Mouse (Mus musculus) left cerebral cortex, postnatal 4 days (tissue): ENCODE measurements around the gene Olfr1491. TPM values are rescaled to one million over a fixed set of nuclear protein-coding genes. Genes with fewer than 3 reads are reported as not detected.

ENCODE experiments used
- DNase-seq: peaks from one replicate; pipeline ENCODE4 v3.0.0-alpha.2; 2022
- intact Hi-C: fragments of 180-260 bp; cut with DNase I; formaldehyde crosslinking; loops from one replicate; pipeline ENCODE4 v1.15.1; 2025
- total RNA-seq, 2 experiments: library from RNA; stranded (reverse); gene quantifications; 2 replicates each; pipeline ENCODE4 v1.2.3; 2021

Gene Olfr1491
- not detected for total RNA-seq

DNA sequence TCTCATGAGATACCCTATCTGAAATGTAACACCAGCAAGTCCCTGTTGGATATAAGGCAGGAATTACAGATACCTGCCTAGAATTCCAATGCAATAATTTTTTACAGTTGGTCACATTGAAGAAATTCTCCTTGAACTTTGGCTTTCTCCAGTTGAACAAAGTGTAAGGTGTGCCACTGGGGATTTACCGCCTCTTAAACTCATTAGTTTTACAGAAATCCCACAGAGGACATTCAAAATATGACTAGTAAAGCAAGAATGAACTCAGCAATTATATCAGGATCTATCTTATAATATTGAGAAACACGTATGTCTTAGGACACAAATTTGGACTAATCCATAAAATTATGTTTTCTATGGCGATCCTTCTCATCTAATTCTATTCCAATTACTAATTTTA is at the start of gene Olfr1491:
Gene Olfr1491, plus strand, starts transcription at position 301 of the 400 bp plus-strand sequence.
- no peak for DNase-seq
- intact Hi-C loops: no loop called here

DNA sequence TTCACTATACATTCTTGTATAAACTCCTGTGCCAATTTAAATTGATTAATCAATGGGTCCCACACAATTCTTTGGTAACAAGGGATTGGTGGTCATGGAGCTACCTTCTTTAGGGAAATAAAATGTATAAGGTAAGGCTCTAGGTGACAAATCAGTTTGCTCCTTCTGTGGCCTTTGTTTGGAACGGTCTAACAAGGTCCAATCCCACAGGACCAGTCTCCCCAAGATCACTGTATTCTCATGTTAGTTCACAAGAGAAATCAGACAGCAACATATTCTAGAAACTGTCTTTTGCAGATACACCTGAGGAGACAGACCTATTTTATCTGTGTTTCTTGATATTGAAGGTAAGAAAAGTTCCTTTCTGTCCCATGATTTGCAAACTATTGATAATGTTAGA is 46.3 kb upstream of the Olfr1491 start, which contains the start of gene Olfr1490:
Gene Olfr1490, plus strand, starts transcription at position 301 of the 400 bp plus-strand sequence.
- intact Hi-C loops: no loop called here
- no peak for DNase-seq

DNA sequence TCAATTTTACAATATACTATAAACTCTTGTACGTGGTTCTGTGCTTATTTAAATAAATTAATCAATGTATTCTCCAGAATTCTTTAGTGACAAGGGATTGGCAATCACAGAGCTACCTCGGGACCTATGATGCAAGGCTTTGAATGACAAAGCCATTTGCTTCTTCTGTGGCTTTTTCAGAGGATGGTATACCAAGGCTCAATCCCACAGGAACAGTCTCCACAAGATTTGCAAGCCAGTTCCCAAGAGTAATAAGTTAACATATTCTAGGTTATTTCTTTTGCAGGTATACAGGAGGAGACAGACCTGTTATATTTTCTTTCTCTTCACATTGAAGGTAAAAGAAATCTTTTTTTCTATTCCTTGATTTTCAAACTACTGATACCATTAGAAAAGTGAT is 25.9 kb downstream of the Olfr1491 start, which contains the start of gene Olfr1493-ps1:
Gene Olfr1493-ps1, plus strand, starts transcription at position 301 of the 400 bp plus-strand sequence.
- intact Hi-C loops: no loop called here
- no peak for DNase-seq

DNA sequence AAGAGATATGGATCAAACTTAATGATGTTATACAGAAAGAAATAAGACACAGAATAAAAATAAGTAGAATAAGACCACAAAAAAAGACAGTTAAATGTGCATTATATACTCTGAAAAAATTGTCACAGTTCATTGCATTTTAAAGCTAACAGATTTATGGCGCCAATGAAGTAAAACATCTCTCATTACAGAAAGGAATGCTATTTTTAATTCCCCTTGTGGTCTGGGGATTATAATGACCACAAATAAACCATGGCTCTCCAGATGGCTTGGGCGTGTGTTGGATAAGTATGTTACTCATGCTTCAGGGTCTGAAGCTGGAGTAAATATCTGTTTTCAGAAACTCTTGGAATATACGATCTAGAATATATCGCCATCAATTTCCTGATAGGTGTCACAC is 42.4 kb downstream of the Olfr1491 start, which contains the start of gene Olfr1494:
Gene Olfr1494, plus strand, starts transcription at position 301 of the 400 bp plus-strand sequence.
- no peak for DNase-seq
- intact Hi-C loops: no loop called here

DNA sequence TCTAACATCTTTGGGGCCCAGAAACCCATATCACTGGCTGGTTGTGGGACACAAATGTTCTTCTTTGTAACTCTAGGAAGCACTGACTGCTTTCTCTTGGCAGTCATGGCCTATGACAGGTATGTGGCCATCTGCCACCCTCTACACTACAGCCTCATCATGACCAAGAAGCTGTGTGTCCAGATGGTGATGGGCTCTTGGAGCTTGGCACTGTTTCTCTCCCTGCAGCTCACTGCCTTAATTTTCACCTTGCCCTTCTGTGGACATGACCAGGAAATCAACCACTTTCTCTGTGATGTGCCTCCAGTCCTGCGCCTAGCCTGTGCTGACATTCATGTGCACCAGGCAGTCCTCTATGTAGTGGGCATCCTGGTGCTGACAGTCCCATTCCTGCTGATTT is 52.3 kb downstream of the Olfr1491 start:
- intact Hi-C loops: no loop called here

More for the DNA sequence above, 52.3 kb downstream of the Olfr1491 start:
- peak; percentile 36 for DNase-seq

Other genes with a start within 250 kb of the Olfr1491 start
- not detected for gene Olfr1472, start 241.2 kb upstream of the Olfr1491 start, total RNA-seq
- not detected for gene Olfr1474, start 227.7 kb upstream of the Olfr1491 start, total RNA-seq
- not detected for gene Olfr1475, start 217.1 kb upstream of the Olfr1491 start, total RNA-seq
- gene Olfr1477, start 196.7 kb upstream of the Olfr1491 start, total RNA-seq: not detected
- gene Olfr1480, start 169.4 kb upstream of the Olfr1491 start, total RNA-seq: not detected
- not detected for gene Olfr1484, start 113.8 kb upstream of the Olfr1491 start, total RNA-seq
- gene Olfr1487, start 79.9 kb upstream of the Olfr1491 start, total RNA-seq: not detected
- gene Olfr1489, start 65.6 kb upstream of the Olfr1491 start, total RNA-seq: not detected
- not detected for gene Olfr1490, start 46.2 kb upstream of the Olfr1491 start, total RNA-seq
- not detected for gene Olfr1493-ps1, start 26.0 kb downstream of the Olfr1491 start, total RNA-seq
- not detected for gene Olfr1494, start 42.5 kb downstream of the Olfr1491 start, total RNA-seq
- gene Olfr1495, start 67.3 kb downstream of the Olfr1491 start, total RNA-seq: not detected
- gene Olfr1496, start 80.6 kb downstream of the Olfr1491 start, total RNA-seq: not detected
- not detected for gene Olfr1497, start 100.9 kb downstream of the Olfr1491 start, total RNA-seq
- gene Olfr1499, start 122.2 kb downstream of the Olfr1491 start, total RNA-seq: not detected
- gene Olfr1500, start 133.2 kb downstream of the Olfr1491 start, total RNA-seq: not detected
- not detected for gene Olfr1501, start 153.4 kb downstream of the Olfr1491 start, total RNA-seq
- not detected for gene Olfr1502, start 164.5 kb downstream of the Olfr1491 start, total RNA-seq
- not detected for gene Olfr1504, start 200.7 kb downstream of the Olfr1491 start, total RNA-seq
- not detected for gene Olfr1505, start 216.3 kb downstream of the Olfr1491 start, total RNA-seq